Mouse (Mus musculus) layer of hippocampus, postnatal 10 days (tissue): ENCODE data around the gene Noa1. TPM values are rescaled to one million over a fixed set of nuclear protein-coding genes. Genes with fewer than 3 reads are reported as not detected.

Experiments
- DNase-seq, 2 experiments: peaks; one replicate each; pipeline ENCODE4 v3.0.0; 2021; ENCODE audit warnings: low spot score in 2 of 2
- total RNA-seq, 2 experiments: library from RNA; stranded (reverse); gene quantifications; 2 replicates each; pipeline ENCODE4 v1.2.3; 2021

Gene Noa1
- total RNA-seq, 2 experiments from 2014 or later: 24.3 to 29.0 TPM

DNA sequence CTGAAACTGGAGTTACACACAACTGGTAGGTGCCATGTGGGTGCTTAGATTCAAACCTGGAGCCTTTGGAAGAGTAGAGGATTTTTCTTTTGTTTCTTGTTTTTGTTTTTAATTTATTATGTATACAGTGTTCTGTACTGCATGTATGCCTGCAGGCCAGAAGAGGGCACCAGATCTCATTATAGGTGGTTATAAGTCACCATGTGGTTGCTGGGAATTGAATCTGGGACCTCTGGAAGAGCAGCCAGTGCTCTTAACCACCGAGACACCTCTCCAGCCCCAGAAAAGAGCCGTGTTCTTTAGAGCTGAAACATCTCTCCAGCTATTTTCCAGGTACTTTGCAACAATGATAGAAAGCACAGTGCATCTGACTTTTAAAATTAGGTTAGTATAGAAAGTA, 19.3 kb downstream of the Noa1 start:
- DNase-seq: no peak

DNA sequence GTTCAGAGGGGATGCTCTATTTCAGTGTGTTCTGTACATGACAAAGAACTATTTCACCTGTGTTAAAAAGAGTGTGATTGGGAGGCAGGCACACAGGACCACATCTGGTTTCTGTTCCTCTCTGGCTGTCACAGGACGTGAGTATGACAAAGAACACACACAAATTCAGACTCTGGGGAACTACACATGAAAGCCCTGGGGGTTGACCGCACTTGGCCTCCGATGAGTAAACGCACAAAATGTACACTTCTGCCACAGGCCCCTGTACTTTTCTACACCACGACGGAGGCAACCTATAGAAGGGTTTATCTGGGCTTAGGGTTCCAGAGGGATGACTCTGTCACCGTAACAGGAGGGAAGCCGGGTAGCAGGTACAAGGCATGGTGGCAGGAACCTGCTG, 20.2 kb downstream of the Noa1 start:
- no peak for DNase-seq

DNA sequence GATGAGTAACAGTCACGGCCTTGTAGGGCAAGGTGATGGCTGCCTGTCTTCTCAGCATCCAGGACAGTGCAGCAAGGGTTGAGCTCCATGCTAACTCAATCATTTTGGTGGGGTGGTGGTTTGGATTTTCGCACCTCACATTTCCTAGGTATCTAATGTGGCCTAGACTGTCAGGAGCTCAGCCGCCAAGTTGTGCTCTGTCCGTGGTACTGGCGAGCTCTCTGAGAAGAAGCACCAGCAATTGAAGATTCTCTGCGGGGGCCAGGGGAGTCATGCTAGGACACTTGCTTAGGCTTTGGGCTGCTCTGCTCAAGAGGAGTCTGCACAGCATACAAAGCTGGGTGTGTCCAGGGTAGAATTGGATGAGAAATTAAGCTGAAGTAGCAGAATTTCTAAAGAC, 22.0 kb downstream of the Noa1 start:
- DNase-seq: no peak

DNA sequence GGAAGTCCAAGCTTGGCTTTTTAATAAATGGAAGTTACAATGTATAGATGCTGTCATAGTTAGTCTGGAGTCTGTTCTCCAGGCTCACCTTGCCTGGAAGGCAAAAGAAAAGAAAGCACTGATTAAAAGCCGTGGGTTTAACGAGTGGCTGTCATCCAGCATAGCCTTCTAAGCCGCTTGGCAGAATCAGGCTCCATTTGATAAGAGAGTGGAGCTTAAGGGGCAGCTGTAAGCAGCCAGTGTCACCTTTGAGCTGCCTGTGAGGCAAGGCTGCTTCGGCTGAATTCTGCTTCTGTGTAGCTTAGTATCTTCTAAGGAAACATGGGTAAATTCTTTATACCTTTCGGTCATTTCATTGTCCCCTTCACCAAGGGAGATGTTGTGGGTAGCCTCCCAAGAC, 23.0 kb downstream of the Noa1 start:
- DNase-seq: no peak

DNA sequence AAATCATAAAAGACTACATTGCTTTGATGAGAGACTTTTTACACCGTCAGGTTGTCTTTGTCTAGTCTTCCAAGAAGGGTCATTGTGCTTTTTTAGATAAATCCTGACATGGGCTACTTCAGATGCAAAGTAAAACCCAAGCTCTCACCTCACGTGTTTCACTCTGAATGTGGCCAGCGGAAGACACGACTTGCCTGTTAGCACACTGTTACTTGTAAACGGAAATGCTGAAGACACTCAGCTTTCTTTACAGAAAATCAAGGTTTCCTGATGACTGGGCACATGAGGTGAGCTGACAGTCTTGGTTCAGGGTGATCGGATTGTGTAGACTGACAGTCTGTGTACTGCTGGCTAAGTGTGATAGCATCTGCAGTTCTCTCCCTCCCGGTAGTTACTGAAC, 24.2 kb downstream of the Noa1 start:
- DNase-seq: no peak

- DNase-seq: no peak
Measured at GRCm38 (mm10) chr5:77282242-77282641, 27.6 kb downstream of the Noa1 start.

- no peak for DNase-seq
Measured at GRCm38 (mm10) chr5:77281518-77282174, 28.2 kb downstream of the Noa1 start.

DNA sequence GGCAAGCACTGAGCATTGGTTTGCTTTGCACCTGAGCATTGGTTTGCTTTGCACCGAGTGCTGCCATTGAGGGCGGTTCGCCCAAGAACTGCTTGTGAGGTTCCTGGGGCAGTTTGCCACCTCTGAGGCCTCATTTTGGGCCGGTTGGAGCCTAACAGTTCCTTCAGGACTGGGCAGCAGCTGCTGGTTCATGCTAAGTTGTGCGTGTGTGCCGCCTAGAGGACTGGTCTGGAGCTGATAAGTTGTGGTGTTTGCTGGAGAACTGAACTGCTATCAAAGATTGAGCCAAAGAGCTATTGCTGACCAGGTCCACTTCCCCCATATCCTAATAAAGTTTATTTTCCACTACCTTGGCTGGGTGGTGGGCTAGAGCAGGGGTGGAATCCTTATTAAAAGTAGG, 32.7 kb downstream of the Noa1 start:
- DNase-seq: no peak

- DNase-seq: peak; percentile 29 to 34
Measured at GRCm38 (mm10) chr5:77275950-77276349, 33.9 kb downstream of the Noa1 start.

DNA sequence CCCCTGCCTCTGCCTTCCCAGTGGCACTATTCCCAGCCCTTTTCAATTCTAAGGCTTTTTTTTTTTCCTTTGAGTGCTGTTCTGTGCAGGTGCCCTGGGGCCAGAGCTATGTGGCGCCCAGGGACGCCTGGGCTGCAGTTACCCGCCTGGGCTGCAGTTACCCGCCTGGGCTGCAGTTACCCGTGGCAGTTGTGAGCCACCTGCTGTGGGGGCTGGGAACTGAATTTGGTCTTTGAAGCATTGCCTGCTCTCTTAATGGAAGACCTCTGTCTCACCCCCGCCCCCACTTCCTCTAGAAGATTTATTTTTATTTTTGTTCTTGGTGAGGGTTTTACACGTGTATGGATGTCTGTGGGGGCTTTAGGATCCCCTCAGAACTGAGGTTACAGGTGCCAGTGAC, 36.7 kb downstream of the Noa1 start:
- no peak for DNase-seq

DNA sequence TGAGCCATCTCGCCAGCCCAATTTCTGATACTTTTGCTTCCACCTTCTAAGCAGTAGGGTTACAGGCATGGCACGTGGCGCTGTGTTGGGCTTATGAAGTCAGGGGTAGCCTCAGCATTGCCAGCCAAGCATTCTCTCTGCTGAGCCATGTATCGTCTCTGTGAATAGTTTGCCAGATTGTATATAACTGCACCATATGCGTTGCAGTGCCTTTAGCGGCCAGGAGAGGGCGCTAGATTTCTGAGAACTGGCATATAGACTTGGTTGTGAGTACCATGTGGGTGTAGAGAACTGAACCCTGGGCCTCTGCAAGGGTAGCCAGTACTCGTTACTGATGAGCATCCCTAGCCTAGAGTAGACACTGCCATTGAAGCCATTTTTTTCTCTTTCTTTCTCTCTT, 40.5 kb downstream of the Noa1 start:
- DNase-seq: no peak

DNA sequence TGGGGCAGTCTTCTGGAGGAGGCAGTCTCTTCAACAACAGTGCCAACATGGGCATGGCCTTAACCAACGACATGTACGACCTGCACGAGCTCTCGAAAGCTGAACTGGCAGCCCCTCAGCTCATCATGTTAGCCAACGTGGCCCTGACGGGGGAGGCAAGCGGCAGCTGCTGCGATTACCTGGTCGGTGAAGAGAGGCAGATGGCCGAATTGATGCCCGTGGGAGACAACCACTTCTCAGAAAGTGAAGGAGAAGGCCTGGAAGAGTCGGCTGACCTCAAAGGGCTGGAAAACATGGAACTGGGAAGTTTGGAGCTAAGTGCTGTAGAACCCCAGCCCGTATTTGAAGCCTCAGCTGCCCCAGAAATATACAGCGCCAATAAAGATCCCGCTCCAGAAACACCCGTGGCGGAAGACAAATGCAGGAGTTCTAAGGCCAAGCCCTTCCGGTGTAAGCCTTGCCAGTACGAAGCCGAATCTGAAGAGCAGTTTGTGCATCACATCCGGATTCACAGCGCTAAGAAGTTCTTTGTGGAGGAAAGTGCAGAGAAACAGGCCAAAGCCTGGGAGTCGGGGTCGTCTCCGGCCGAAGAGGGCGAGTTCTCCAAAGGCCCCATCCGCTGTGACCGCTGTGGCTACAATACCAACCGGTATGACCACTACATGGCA, 41.8 kb downstream of the Noa1 start:
- no peak for DNase-seq

GRCm38 (mm10) chr5:77267441-77267840, 42.4 kb downstream of the Noa1 start:
- DNase-seq: no peak

DNA sequence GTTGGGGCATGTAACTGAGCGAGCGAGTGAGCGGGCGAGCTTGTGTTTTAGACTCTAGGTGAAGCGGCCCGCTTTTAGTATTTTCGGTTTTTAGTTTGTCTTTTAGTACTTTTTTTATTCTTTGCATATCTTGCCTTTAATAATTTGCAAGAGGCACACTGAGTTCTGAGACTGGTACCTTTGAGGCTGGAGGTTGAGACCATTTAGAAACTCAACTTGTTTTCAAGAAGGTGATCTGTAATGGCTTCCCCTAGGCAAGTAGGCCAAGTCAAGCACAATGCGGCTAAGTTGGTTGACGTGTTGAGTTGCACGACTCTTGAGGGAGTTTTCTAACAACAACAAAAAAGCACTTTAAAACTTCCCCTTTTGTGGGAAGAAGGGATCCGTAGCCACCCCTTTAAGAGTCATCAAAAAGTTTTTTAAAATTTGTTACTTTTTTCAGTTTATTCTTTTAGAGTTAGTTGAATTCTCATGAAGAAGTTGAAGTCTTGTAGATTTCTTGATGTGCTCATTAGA, 42.9 kb downstream of the Noa1 start:
- no peak for DNase-seq

- peak; percentile 37 to 54 for DNase-seq
Measured at GRCm38 (mm10) chr5:77266066-77266885, 43.6 kb downstream of the Noa1 start.

- peak; percentile 57 to 69 for DNase-seq
Measured at GRCm38 (mm10) chr5:77265671-77266065, 44.2 kb downstream of the Noa1 start.

DNA sequence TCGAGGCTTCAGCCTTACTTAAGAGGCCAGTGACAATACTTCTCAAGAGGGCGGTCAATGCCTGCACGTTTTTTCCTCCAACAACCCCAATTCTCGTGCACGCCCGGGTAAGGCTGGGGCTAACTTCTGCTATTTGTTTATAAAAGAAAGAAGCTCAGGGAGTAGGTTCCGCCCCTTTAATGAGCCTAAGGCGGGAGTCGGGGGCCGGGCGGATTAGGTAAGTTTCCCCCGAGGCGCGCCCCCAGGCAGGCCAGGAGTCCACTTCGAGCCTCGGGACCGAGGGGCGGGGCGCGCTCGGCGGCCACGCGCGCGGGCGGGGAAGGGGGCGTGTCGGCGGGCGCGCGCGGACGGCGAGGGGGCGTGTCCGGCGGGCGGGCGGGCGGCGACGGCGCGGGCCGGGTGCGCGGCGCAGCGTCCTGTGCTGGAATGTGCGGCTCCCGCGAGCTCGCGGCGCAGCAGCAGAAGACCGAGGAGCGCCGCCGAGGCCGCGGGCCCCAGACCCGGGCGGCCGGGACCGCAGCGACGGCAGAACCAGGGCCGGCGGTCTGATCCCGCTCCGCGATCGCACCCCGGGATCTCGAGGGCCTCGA, 44.7 kb downstream of the Noa1 start, which contains the start of gene Rest:
Gene Rest (plus strand): TSS at position 411 of the 590 bp plus-strand sequence.
- DNase-seq: peak; percentile 64 to 75

DNA sequence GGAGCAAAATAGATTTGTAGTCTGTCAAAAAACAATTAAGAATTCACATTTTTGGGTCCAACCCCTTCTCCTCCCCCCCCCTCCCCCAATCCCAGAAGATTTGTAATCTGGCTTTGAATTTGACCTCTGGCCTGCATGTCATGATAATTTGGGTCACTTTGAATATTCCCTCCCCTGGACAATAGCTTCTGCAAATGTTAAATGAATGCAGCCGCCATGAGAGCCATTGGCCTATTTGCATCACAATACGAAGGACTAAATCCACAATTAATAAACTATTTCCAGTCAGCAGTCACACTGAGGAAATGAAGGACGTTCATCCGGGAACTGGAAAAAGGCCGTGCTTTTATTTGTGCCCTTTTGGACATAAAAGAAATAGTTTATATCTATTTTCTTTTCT, 47.8 kb downstream of the Noa1 start:
- DNase-seq: no peak

DNA sequence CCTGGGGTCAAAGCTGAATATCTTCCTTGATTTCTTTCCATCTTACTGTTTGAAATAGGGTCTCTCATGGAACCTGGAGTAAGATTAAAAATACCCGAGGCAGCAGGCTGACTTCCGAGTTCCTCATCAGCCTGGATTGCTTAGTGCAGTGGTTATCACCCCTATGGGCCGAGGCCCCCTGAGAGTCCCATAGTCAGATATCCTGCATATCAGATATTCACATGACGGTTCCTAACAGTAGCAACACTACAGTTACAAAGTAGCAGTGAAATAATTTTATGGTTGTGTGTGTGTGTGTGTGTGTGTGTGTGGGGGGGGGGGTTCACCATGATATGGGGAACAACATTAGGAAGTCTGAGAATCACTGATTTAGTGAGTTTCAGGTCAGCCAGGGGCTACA, 48.7 kb downstream of the Noa1 start:
- no peak for DNase-seq

GRCm38 (mm10) chr5:77260141-77260540, 49.7 kb downstream of the Noa1 start:
- no peak for DNase-seq

GRCm38 (mm10) chr5:77259315-77259714, 50.6 kb downstream of the Noa1 start:
- DNase-seq: no peak

- no peak for DNase-seq
Measured at GRCm38 (mm10) chr5:77257603-77258002, 52.3 kb downstream of the Noa1 start.
